Mouse (Mus musculus) limb, embryonic 12.5 days (tissue): Measurements from ENCODE around the gene Ufc1. TPM values are rescaled to one million over a fixed set of nuclear protein-coding genes. Genes with fewer than 3 reads are reported as not detected.
A peak's percentile ranks its signal among the peaks of the same experiment; 100 is the strongest.
"Not testable (repeated sequence)": the region's sequence is repeated elsewhere in the genome, so short reads cannot be mapped to it uniquely, and the experiment has no call there.

ENCODE experiments used
- ATAC-seq: fragments of 200-750 bp; cut with Nextera tagmentation; 2 replicates; pipeline ENCODE4 v1.8.0; 2017; ENCODE audit warnings: low read depth, moderate TSS enrichment; ENCODE audit not compliant: insufficient number of reproducible peaks, insufficient read depth, low FRiP score, low TSS enrichment
- H3K27ac ChIP-seq: fragments of 300-500 bp; sonication (generic); 2 replicates; pipeline ENCODE4 v1.5.1; 2016; ENCODE audit warnings: mild to moderate bottlenecking, moderate library complexity
- H3K27me3 ChIP-seq: fragments of 300-500 bp; sonication (generic); 2 replicates; pipeline ENCODE4 v1.6.1; 2016; ENCODE audit warnings: mild to moderate bottlenecking, moderate library complexity
- H3K36me3 ChIP-seq: fragments of 300-500 bp; sonication (generic); 2 replicates; pipeline ENCODE4 v1.6.1; 2016; ENCODE audit warnings: mild to moderate bottlenecking, moderate library complexity
- H3K4me1 ChIP-seq: fragments of 300-500 bp; sonication (generic); replicated peaks from 2 replicates; pipeline ENCODE4 v1.6.1; 2016
- H3K4me2 ChIP-seq: fragments of 300-500 bp; sonication (generic); 2 replicates; pipeline ENCODE4 v1.6.1; 2016; ENCODE audit warnings: mild to moderate bottlenecking, moderate library complexity
- H3K4me3 ChIP-seq: fragments of 300-500 bp; sonication (generic); replicated peaks from 2 replicates; pipeline ENCODE4 v1.5.1; 2016; ENCODE audit warnings: mild to moderate bottlenecking
- H3K9ac ChIP-seq: fragments of 300-500 bp; sonication (generic); replicated peaks from 2 replicates; pipeline ENCODE4 v1.6.1; 2016; ENCODE audit warnings: mild to moderate bottlenecking, moderate library complexity
- H3K9me3 ChIP-seq: fragments of 300-500 bp; sonication (generic); 2 replicates; pipeline ENCODE4 v1.6.1; 2016; ENCODE audit warnings: mild to moderate bottlenecking, moderate library complexity
- WGBS: fragments of 180-500 bp; shearing (Covaris S2); methylation state at CpG from one replicate; pipeline ENCODE4 v1.1.7; 2016; 5-methylcytosine and 5-hydroxymethylcytosine counted together
- polyA plus RNA-seq: library from polyadenylated mRNA; unstranded; fragments of >200 nt; fragmentation: Nextera tagmentation; extraction: Ambion mirVana; gene quantifications from 2 replicates; pipeline ENCODE4 v1.2.1, GENCODE M21; 2016

Gene Ufc1
- polyA plus RNA-seq, 1 experiment from 2014 or later: 111 TPM

- ATAC-seq: no peak
- no peaks in the 10 kb centered on the region for H3K27me3 ChIP-seq
- H3K4me1 ChIP-seq: peaks cover 32% of the 10 kb centered on the region
- peak overlapping the region; percentile 77 for H3K4me2 ChIP-seq
- H3K4me3 ChIP-seq: no peak overlapping the region; the same call in 1 of the 2 replicates
- WGBS: 82% methylated on average over 8 of the region's 8 CpGs
- no peak overlapping the region for H3K9ac ChIP-seq
- no peaks in the 10 kb centered on the region for H3K9me3 ChIP-seq
- H3K36me3 ChIP-seq: peaks cover 51% of the 10 kb centered on the region
- H3K27ac ChIP-seq: no peak overlapping the region
These were observed 49.5 kb downstream of the Ufc1 start for GRCm38 (mm10) chr1:171245353-171245752.

GRCm38 (mm10) chr1:171241952-171242351 lies 52.9 kb downstream of the Ufc1 start:
- WGBS: 87% methylated on average over 12 of the region's 12 CpGs
- H3K36me3 ChIP-seq: peaks cover 85% of the 10 kb centered on the region

GRCm38 (mm10) chr1:171240911-171241310 lies 53.9 kb downstream of the Ufc1 start:
- no peak overlapping the region for H3K4me3 ChIP-seq
- no peaks in the 10 kb centered on the region for H3K27me3 ChIP-seq
- H3K4me1 ChIP-seq: peaks cover 6% of the 10 kb centered on the region
- 90% methylated on average over 10 of the region's 10 CpGs for WGBS
- ATAC-seq: no peak
- no peak overlapping the region for H3K9ac ChIP-seq
- H3K9me3 ChIP-seq: no peaks in the 10 kb centered on the region
- no peak overlapping the region for H3K4me2 ChIP-seq
- peaks cover 96% of the 10 kb centered on the region for H3K36me3 ChIP-seq
- H3K27ac ChIP-seq: no peak overlapping the region

More at GRCm38 (mm10) chr1:171241952-171242351, 52.9 kb downstream of the Ufc1 start:
- not testable (repeated sequence) for H3K27ac ChIP-seq, H3K4me3 ChIP-seq, ATAC-seq, H3K9ac ChIP-seq, H3K4me2 ChIP-seq, H3K27me3 ChIP-seq, H3K9me3 ChIP-seq
- H3K4me1 ChIP-seq: peaks cover 11% of the 10 kb centered on the region

- H3K36me3 ChIP-seq: peaks cover 96% of the 10 kb centered on the region
- no peaks in the 10 kb centered on the region for H3K9me3 ChIP-seq
- no peak for ATAC-seq
- no peak overlapping the region for H3K9ac ChIP-seq
- H3K4me1 ChIP-seq: no peaks in the 10 kb centered on the region
- 79% methylated on average over 15 of the region's 15 CpGs for WGBS
- H3K4me3 ChIP-seq: no peak overlapping the region
- no peak overlapping the region for H3K4me2 ChIP-seq
- H3K27ac ChIP-seq: no peak overlapping the region
- H3K27me3 ChIP-seq: no peaks in the 10 kb centered on the region
These were observed 54.7 kb downstream of the Ufc1 start for GRCm38 (mm10) chr1:171239992-171240744.

Other genes with a start within 250 kb of the Ufc1 start
- gene Fcgr3, start 230.1 kb downstream of the Ufc1 start, polyA plus RNA-seq: 4.5 and 5.3 TPM in 2 replicates
- gene Cfap126, start 181.1 kb downstream of the Ufc1 start, polyA plus RNA-seq: 1.5 and 1.6 TPM in 2 replicates
- 182 and 217 TPM in 2 replicates for gene Sdhc, start 144.4 kb downstream of the Ufc1 start, polyA plus RNA-seq
- 1.5 and 2.6 TPM in 2 replicates for gene Mpz, start 144.3 kb downstream of the Ufc1 start, polyA plus RNA-seq
- gene Pcp4l1, start 98.8 kb downstream of the Ufc1 start, polyA plus RNA-seq: 2.0 and 2.8 TPM in 2 replicates
- 0.17 and 0.43 TPM in 2 replicates for gene Nr1i3, start 81.1 kb downstream of the Ufc1 start, polyA plus RNA-seq
- gene Tomm40l, start 72.5 kb downstream of the Ufc1 start, polyA plus RNA-seq: 29.7 and 31.9 TPM in 2 replicates
- gene Apoa2, start 70.0 kb downstream of the Ufc1 start, polyA plus RNA-seq: 2.1 and 3.1 TPM in 2 replicates
- gene Fcer1g, start 60.7 kb downstream of the Ufc1 start, polyA plus RNA-seq: 15.9 and 21.0 TPM in 2 replicates
- 10.5 and 11.0 TPM in 2 replicates for gene Adamts4, start 44.6 kb downstream of the Ufc1 start, polyA plus RNA-seq
- 251 and 257 TPM in 2 replicates for gene Ndufs2, start 43.6 kb downstream of the Ufc1 start, polyA plus RNA-seq
- 82.1 and 84.8 TPM in 2 replicates for gene B4galt3, start 24.7 kb downstream of the Ufc1 start, polyA plus RNA-seq
- 71.9 and 75.9 TPM in 2 replicates for gene Ppox, start 13.8 kb downstream of the Ufc1 start, polyA plus RNA-seq
- gene Usp21, start 7.0 kb downstream of the Ufc1 start, polyA plus RNA-seq: 132 and 134 TPM in 2 replicates
- gene Dedd, start 34.1 kb upstream of the Ufc1 start, polyA plus RNA-seq: 59.2 and 62.9 TPM in 2 replicates
- 43.8 and 43.9 TPM in 2 replicates for gene Nit1, start 50.6 kb upstream of the Ufc1 start, polyA plus RNA-seq
- 123 and 128 TPM in 2 replicates for gene Pfdn2, start 50.6 kb upstream of the Ufc1 start, polyA plus RNA-seq
- gene Klhdc9, start 65.8 kb upstream of the Ufc1 start, polyA plus RNA-seq: 2.0 and 2.2 TPM in 2 replicates
- gene Nectin4, start 75.1 kb upstream of the Ufc1 start, polyA plus RNA-seq: 6.2 and 7.8 TPM in 2 replicates
- gene Arhgap30, start 93.9 kb upstream of the Ufc1 start, polyA plus RNA-seq: 0.75 and 0.91 TPM in 2 replicates
- gene Usf1, start 116.3 kb upstream of the Ufc1 start, polyA plus RNA-seq: 113 and 123 TPM in 2 replicates
- 7.5 and 7.7 TPM in 2 replicates for gene Tstd1, start 123.8 kb upstream of the Ufc1 start, polyA plus RNA-seq
- gene F11r, start 142.5 kb upstream of the Ufc1 start, polyA plus RNA-seq: 32.9 and 36.8 TPM in 2 replicates
- gene Alyref2, start 208.5 kb upstream of the Ufc1 start, polyA plus RNA-seq: 11.7 and 12.6 TPM in 2 replicates
- not detected in 2 replicates for gene Itln1, start 240.3 kb upstream of the Ufc1 start, polyA plus RNA-seq